Mouse (Mus musculus): Measurements from ENCODE around the gene Cerkl. TPM values are rescaled to one million over a fixed set of nuclear protein-coding genes. Genes with fewer than 3 reads are reported as not detected.

Gene Cerkl
- polyA plus RNA-seq, 1 experiment: 2.3 TPM

GRCm38 (mm10) chr2:79443401-79443800, 13.2 kb downstream of the Cerkl start:
- Histone ChIP-seq H3K27me3 (ENCODE audit: control insufficient read depth, insufficient read depth, low read length) (no peaks in the 10 kb centered on the region), H3K4me3 (ENCODE audit: control insufficient read depth, low read depth, low read length) (no peak overlapping the region), H3K4me1 (ENCODE audit: control insufficient read depth, insufficient read depth, low read length) (no peaks in the 10 kb centered on the region), H3K36me3 (ENCODE audit: control insufficient read depth, insufficient read depth, low read length) (no peaks in the 10 kb centered on the region), H3K27ac (ENCODE audit: control insufficient read depth, insufficient read depth, low read depth, low read length) (no peak overlapping the region)
- TF ChIP-seq CTCF (IDR thresholded peaks at IDR 0.05; ENCODE audit: control insufficient read depth, insufficient read depth, insufficient replicate concordance, low read depth, low read length) (no peak), POLR2A (IDR thresholded peaks at IDR 0.05; ENCODE audit: control insufficient read depth, low read depth, low read length) (no peak)

- H3K4me1 ChIP-seq (ENCODE audit: control insufficient read depth, insufficient read depth, low read length): no peaks in the 10 kb centered on the region
- TF ChIP-seq POLR2A (IDR thresholded peaks at IDR 0.05; ENCODE audit: control insufficient read depth, low read depth, low read length) (no peak), CTCF (IDR thresholded peaks at IDR 0.05; ENCODE audit: control insufficient read depth, insufficient read depth, insufficient replicate concordance, low read depth, low read length) (no peak)
- H3K27me3 ChIP-seq (ENCODE audit: control insufficient read depth, insufficient read depth, low read length): no peaks in the 10 kb centered on the region
- H3K4me3 ChIP-seq (ENCODE audit: control insufficient read depth, low read depth, low read length): no peak overlapping the region
- no peaks in the 10 kb centered on the region for H3K36me3 ChIP-seq (ENCODE audit: control insufficient read depth, insufficient read depth, low read length)
- H3K27ac ChIP-seq (ENCODE audit: control insufficient read depth, insufficient read depth, low read depth, low read length): no peak overlapping the region
Measured at GRCm38 (mm10) chr2:79442906-79443305, 13.7 kb downstream of the Cerkl start.

GRCm38 (mm10) chr2:79442227-79442626, 14.4 kb downstream of the Cerkl start:
- TF ChIP-seq POLR2A (IDR thresholded peaks at IDR 0.05; ENCODE audit: control insufficient read depth, low read depth, low read length) (no peak), CTCF (IDR thresholded peaks at IDR 0.05; ENCODE audit: control insufficient read depth, insufficient read depth, insufficient replicate concordance, low read depth, low read length) (no peak)
- Histone ChIP-seq H3K4me1 (ENCODE audit: control insufficient read depth, insufficient read depth, low read length) (no peaks in the 10 kb centered on the region), H3K27ac (ENCODE audit: control insufficient read depth, insufficient read depth, low read depth, low read length) (no peak overlapping the region), H3K27me3 (ENCODE audit: control insufficient read depth, insufficient read depth, low read length) (no peaks in the 10 kb centered on the region), H3K4me3 (ENCODE audit: control insufficient read depth, low read depth, low read length) (no peak overlapping the region), H3K36me3 (ENCODE audit: control insufficient read depth, insufficient read depth, low read length) (no peaks in the 10 kb centered on the region)

- H3K36me3 ChIP-seq (ENCODE audit: control insufficient read depth, insufficient read depth, low read length): no peaks in the 10 kb centered on the region
- no peak overlapping the region for H3K4me3 ChIP-seq (ENCODE audit: control insufficient read depth, low read depth, low read length)
- H3K4me1 ChIP-seq (ENCODE audit: control insufficient read depth, insufficient read depth, low read length): peaks cover 6% of the 10 kb centered on the region
- H3K27me3 ChIP-seq (ENCODE audit: control insufficient read depth, insufficient read depth, low read length): no peaks in the 10 kb centered on the region
- no peak overlapping the region for H3K27ac ChIP-seq (ENCODE audit: control insufficient read depth, insufficient read depth, low read depth, low read length)
- TF ChIP-seq POLR2A (IDR thresholded peaks at IDR 0.05; ENCODE audit: control insufficient read depth, low read depth, low read length): no peak
- TF ChIP-seq CTCF (IDR thresholded peaks at IDR 0.05; ENCODE audit: control insufficient read depth, insufficient read depth, insufficient replicate concordance, low read depth, low read length): no peak
Measured at GRCm38 (mm10) chr2:79430061-79430460, 26.5 kb downstream of the Cerkl start.

- Histone ChIP-seq H3K27ac (ENCODE audit: control insufficient read depth, insufficient read depth, low read depth, low read length) (no peak overlapping the region), H3K36me3 (ENCODE audit: control insufficient read depth, insufficient read depth, low read length) (no peaks in the 10 kb centered on the region), H3K4me1 (ENCODE audit: control insufficient read depth, insufficient read depth, low read length) (peaks cover 6% of the 10 kb centered on the region), H3K27me3 (ENCODE audit: control insufficient read depth, insufficient read depth, low read length) (no peaks in the 10 kb centered on the region), H3K4me3 (ENCODE audit: control insufficient read depth, low read depth, low read length) (no peak overlapping the region)
- TF ChIP-seq POLR2A (IDR thresholded peaks at IDR 0.05; ENCODE audit: control insufficient read depth, low read depth, low read length) (no peak), CTCF (IDR thresholded peaks at IDR 0.05; ENCODE audit: control insufficient read depth, insufficient read depth, insufficient replicate concordance, low read depth, low read length) (no peak)
Measured at GRCm38 (mm10) chr2:79429650-79430049, 26.9 kb downstream of the Cerkl start.

GRCm38 (mm10) chr2:79429108-79429507, 27.5 kb downstream of the Cerkl start:
- TF ChIP-seq CTCF (IDR thresholded peaks at IDR 0.05; ENCODE audit: control insufficient read depth, insufficient read depth, insufficient replicate concordance, low read depth, low read length) (no peak), POLR2A (IDR thresholded peaks at IDR 0.05; ENCODE audit: control insufficient read depth, low read depth, low read length) (no peak)
- Histone ChIP-seq H3K27me3 (ENCODE audit: control insufficient read depth, insufficient read depth, low read length) (no peaks in the 10 kb centered on the region), H3K4me1 (ENCODE audit: control insufficient read depth, insufficient read depth, low read length) (peaks cover 6% of the 10 kb centered on the region), H3K27ac (ENCODE audit: control insufficient read depth, insufficient read depth, low read depth, low read length) (no peak overlapping the region), H3K4me3 (ENCODE audit: control insufficient read depth, low read depth, low read length) (no peak overlapping the region; the same call in 1 of the 2 replicates), H3K36me3 (ENCODE audit: control insufficient read depth, insufficient read depth, low read length) (no peaks in the 10 kb centered on the region)

GRCm38 (mm10) chr2:79428569-79429104, 27.9 kb downstream of the Cerkl start:
- no peaks in the 10 kb centered on the region for H3K27me3 ChIP-seq (ENCODE audit: control insufficient read depth, insufficient read depth, low read length)
- H3K4me3 ChIP-seq (ENCODE audit: control insufficient read depth, low read depth, low read length): peak overlapping the region; percentile 45; the same call in 1 of the 2 replicates
- peaks cover 6% of the 10 kb centered on the region for H3K4me1 ChIP-seq (ENCODE audit: control insufficient read depth, insufficient read depth, low read length)
- no peak overlapping the region for H3K27ac ChIP-seq (ENCODE audit: control insufficient read depth, insufficient read depth, low read depth, low read length)
- TF ChIP-seq POLR2A (IDR thresholded peaks at IDR 0.05; ENCODE audit: control insufficient read depth, low read depth, low read length) (no peak), CTCF (IDR thresholded peaks at IDR 0.05; ENCODE audit: control insufficient read depth, insufficient read depth, insufficient replicate concordance, low read depth, low read length) (no peak)
- no peaks in the 10 kb centered on the region for H3K36me3 ChIP-seq (ENCODE audit: control insufficient read depth, insufficient read depth, low read length)
